ENCODE assay signal across 15 mouse cellular contexts in genomic region chr9:70006984-70007383, GRCm38 (mm10). TPM values are rescaled to one million over a fixed set of nuclear protein-coding genes. Genes with fewer than 3 reads are reported as not detected.
"Had no signal": no experiment of that assay in that cellular context is flagged by ENCODE, and none has a peak within 500 bp of the region (broad histone marks: within the 10 kb centered on the region; RNA-seq: fewer than 3 reads in every experiment).

No protein-coding gene starts in this region.

- H3K4me1 ChIP-seq: limb, embryonic 15.5 days had no signal

- H3K27me3 ChIP-seq: limb, embryonic 15.5 days; megakaryocyte, embryonic 14.5 days; midbrain, embryonic 13.5 days; stomach, embryonic 15.5 days had no signal

- H3K9ac ChIP-seq: limb, embryonic 15.5 days; midbrain, embryonic 13.5 days; stomach, embryonic 15.5 days had no signal

- H3K9me3 ChIP-seq: limb, embryonic 15.5 days; megakaryocyte, embryonic 14.5 days; midbrain, embryonic 13.5 days; stomach, embryonic 15.5 days had no signal

- DNase-seq: layer of hippocampus, adult 9-11 months; layer of hippocampus, postnatal 36 days; lung, adult 18-20 months; lung, postnatal 4 days; right cerebral cortex, postnatal 14 days; thymus, postnatal 36 days had no signal

- H3K4me2 ChIP-seq: limb, embryonic 15.5 days; midbrain, embryonic 13.5 days; stomach, embryonic 15.5 days had no signal

- H3K27ac ChIP-seq: hindbrain, postnatal 0 days; limb, embryonic 15.5 days; midbrain, embryonic 13.5 days; stomach, embryonic 15.5 days had no signal

- ATAC-seq: hindbrain, postnatal 0 days; midbrain, embryonic 13.5 days had no signal

- H3K4me3 ChIP-seq: limb, embryonic 15.5 days; megakaryocyte, embryonic 14.5 days; midbrain, embryonic 13.5 days; stomach, embryonic 15.5 days had no signal

RNA-seq across cellular contexts. Expression of gene Gcnt3, which starts 30.9 kb away (rescaled TPM):
- polyA plus RNA-seq: limb, embryonic 11.5 days; midbrain, embryonic 13.5 days; midbrain, postnatal 0 days; neural tube, embryonic 14.5 days; spleen, adult 2 months had no signal
